Mouse (Mus musculus): ENCODE measurements at regions not wholly inside any gene's neighbourhood (a gene's known extent, or its start where the extent isn't known, plus 50 kb on each side); places are given as distances from the start of the nearest gene placed in this dataset.

- TF ChIP-seq EP300 (IDR thresholded peaks at IDR 0.05; ENCODE audit: low read length) (no peak), POLR2A (IDR thresholded peaks at IDR 0.05; ENCODE audit: low read depth, low read length) (no peak), E2F4 (IDR thresholded peaks at IDR 0.05; ENCODE audit: insufficient replicate concordance, low read depth, low read length) (no peak), BHLHE40 (IDR thresholded peaks at IDR 0.05; ENCODE audit: low read depth, low read length) (no peak), CHD2 (IDR thresholded peaks at IDR 0.05; ENCODE audit: low read length) (no peak), ZMIZ1 (IDR thresholded peaks at IDR 0.05; ENCODE audit: low read depth, low read length) (no peak), CTCF (conservative IDR thresholded peaks at IDR 0.05 in 1 of 2, IDR thresholded peaks at IDR 0.05 in 1 of 2; ENCODE audit: low read depth in 2 of 2, low read length in 2 of 2) (no peak), MAFK (IDR thresholded peaks at IDR 0.05; ENCODE audit: insufficient replicate concordance, low read length) (no peak), MXI1 (IDR thresholded peaks at IDR 0.05; ENCODE audit: low read depth, low read length) (no peak)
These were observed 118.1 kb upstream of the Sema3a start for GRCm38 (mm10) chr5:13007132-13007531.

Data from CH12.LX (cell line).